Mouse (Mus musculus): ENCODE measurements at regions not wholly inside any gene's neighbourhood (a gene's known extent, or its start where the extent isn't known, plus 50 kb on each side); places are given as distances from the start of the nearest gene placed in this dataset.

DNA sequence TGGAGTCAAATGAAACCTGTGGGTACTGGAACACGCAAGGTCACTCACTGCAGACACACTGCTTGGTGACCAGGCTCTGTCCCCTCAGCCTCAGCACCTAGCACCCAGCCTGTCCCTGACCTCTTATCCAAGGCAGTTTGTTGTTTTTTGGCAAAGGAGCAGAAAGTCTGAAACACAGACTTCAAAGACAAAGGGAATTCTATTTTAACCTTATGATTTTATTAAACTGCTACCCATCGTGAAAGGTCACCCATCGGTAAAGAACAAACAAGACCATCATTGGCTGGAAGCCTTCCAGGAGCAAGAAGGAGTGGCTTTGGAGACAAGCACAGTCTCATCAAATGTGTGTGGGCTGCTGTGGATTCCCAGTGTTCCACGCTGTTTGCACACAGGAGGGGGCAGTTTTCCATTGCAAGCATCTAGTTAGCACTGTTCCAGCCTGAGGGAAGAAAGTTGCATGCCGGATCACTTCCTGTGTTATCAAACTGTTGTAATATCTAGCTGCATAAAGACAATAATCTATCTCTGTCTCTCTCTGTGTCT, 120.6 kb upstream of the Rpl34 start:
- no peak for ATAC-seq (replicated peaks; ENCODE audit: low FRiP score)
- Histone ChIP-seq H3K36me3 (ENCODE audit: control insufficient read depth, insufficient read depth, low read length) (no peaks in the 10 kb centered on the region), H3K27me3 (replicated peaks; ENCODE audit: control insufficient read depth, insufficient read depth, low read length) (no peaks in the 10 kb centered on the region), H3K9ac (ENCODE audit: low read depth, low read length) (no peak overlapping the region), H3K4me3 (ENCODE audit: low read depth, low read length) (no peak overlapping the region), H3K4me2 (no peak overlapping the region), H3K27ac (ENCODE audit: low read depth, low read length) (no peak overlapping the region), H3K4me1 (replicated peaks; ENCODE audit: control insufficient read depth, insufficient read depth, low read length) (no peaks in the 10 kb centered on the region), H3K9me3 (ENCODE audit: control insufficient read depth, low read length) (no peaks in the 10 kb centered on the region)
- WGBS = 69% methylated on average over 5 of the region's 5 CpGs
- DNase-seq (ENCODE audit: low spot score) = no peak

DNA sequence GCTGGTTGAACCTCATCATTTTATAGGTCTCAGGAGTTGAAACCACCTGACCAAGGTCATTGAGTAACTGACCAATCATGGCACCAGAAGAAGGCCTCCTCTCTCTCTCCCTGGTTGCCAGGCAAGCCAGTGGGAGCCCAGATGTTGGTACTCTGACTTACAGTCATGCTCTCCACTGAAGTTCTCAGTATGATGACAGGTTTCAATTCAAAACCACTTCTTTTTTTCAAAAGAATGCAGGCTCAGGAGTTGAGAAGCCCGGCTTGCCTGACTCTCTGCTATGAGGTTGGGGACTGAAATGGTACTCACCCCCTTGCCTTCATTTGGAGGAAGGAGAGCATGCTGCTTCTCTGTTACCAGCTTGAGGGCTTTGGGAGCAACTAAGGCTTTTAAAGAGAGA, 111.6 kb upstream of the Rpl34 start:
- H3K27ac ChIP-seq (ENCODE audit: low read depth, low read length) = no peak overlapping the region
- H3K36me3 ChIP-seq (ENCODE audit: control insufficient read depth, insufficient read depth, low read length) = no peaks in the 10 kb centered on the region
- H3K4me3 ChIP-seq (ENCODE audit: low read depth, low read length) = no peak overlapping the region
- WGBS = 68% methylated on average over 1 of the region's 1 CpGs
- H3K4me1 ChIP-seq (replicated peaks; ENCODE audit: control insufficient read depth, insufficient read depth, low read length) = no peaks in the 10 kb centered on the region
- DNase-seq (ENCODE audit: low spot score) = no peak
- no peak for ATAC-seq (replicated peaks; ENCODE audit: low FRiP score)
- H3K4me2 ChIP-seq = no peak overlapping the region
- H3K27me3 ChIP-seq (replicated peaks; ENCODE audit: control insufficient read depth, insufficient read depth, low read length) = no peaks in the 10 kb centered on the region
- no peak overlapping the region for H3K9ac ChIP-seq (ENCODE audit: low read depth, low read length)
- H3K9me3 ChIP-seq (ENCODE audit: control insufficient read depth, low read length) = no peaks in the 10 kb centered on the region

DNA sequence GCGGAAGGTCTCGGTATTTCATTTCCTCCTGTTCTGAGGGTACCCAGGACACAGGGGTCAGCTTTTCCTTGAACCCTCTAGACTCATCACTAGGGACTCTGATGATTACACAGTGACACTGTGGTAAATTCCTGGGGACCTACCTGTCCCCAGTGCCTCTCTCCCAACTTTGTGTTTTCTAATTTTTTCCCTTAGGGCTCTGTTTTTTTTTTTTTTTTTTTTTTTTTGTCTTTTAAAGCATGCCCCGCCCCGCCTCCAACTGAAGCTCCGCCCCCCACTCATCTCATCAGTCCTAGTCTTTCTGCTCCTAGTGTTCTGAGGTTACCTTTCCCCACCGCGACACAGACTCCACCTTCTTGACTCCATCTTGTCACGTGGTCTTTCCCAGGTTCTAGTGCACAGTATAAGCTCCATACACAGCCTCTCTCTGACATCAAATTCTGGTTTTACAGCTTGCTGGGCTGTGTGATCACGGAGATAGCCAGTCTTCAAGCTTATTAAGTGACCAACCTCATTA, 109.8 kb upstream of the Rpl34 start:
- 76% methylated on average over 9 of the region's 9 CpGs for WGBS
- no peaks in the 10 kb centered on the region for H3K9me3 ChIP-seq (ENCODE audit: control insufficient read depth, low read length)

DNA sequence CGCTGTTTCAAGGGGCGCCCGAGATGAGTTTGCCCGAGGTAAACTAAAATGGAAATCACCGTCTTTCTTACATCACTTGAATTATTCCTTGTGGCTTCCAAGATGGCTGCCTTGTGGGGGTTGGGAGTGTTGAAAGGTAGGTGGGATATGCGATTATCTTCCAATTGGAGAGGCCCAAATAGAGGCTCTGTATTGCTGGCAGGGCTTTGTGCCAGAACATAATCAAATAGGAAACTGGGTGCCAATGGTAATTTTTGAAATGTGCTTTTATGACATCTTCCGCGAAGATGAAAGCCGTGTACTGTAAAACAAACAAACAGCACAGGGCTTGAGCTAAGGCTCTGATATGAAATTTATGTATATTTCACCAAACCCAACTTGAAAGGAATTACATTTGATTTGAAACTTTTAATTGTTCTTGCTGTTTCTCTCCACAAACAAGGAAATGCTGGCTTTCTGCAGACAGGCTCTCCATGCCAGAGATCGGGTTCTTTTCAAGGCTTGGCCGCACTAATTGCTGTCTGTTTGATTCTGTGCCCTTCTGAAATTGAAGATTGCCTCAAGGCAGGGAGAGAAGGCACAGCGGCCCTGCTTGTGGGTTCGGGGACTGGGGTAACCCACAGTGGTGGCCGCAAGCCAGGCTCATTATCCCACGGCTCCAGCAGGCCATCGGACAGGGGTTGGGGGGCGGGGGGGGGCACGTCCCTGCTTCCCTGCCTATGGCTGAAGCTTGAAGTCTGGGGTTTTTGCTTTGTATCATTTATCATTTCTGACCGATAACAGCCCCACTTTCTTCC, 108.6 kb upstream of the Rpl34 start:
- H3K9ac ChIP-seq (ENCODE audit: low read depth, low read length) = no peak overlapping the region
- no peaks in the 10 kb centered on the region for H3K36me3 ChIP-seq (ENCODE audit: control insufficient read depth, insufficient read depth, low read length)
- no peak overlapping the region for H3K4me2 ChIP-seq
- ATAC-seq (replicated peaks; ENCODE audit: low FRiP score) = no peak
- H3K9me3 ChIP-seq (ENCODE audit: control insufficient read depth, low read length) = no peaks in the 10 kb centered on the region
- WGBS = 87% methylated on average over 19 of the region's 19 CpGs
- H3K4me3 ChIP-seq (ENCODE audit: low read depth, low read length) = no peak overlapping the region
- H3K27me3 ChIP-seq (replicated peaks; ENCODE audit: control insufficient read depth, insufficient read depth, low read length) = no peaks in the 10 kb centered on the region
- no peak overlapping the region for H3K27ac ChIP-seq (ENCODE audit: low read depth, low read length)
- no peak for DNase-seq (ENCODE audit: low spot score)
- no peaks in the 10 kb centered on the region for H3K4me1 ChIP-seq (replicated peaks; ENCODE audit: control insufficient read depth, insufficient read depth, low read length)

More for the DNA sequence above, 109.8 kb upstream of the Rpl34 start:
- Histone ChIP-seq H3K4me2 (no peak overlapping the region), H3K27me3 (replicated peaks; ENCODE audit: control insufficient read depth, insufficient read depth, low read length) (no peaks in the 10 kb centered on the region), H3K4me3 (ENCODE audit: low read depth, low read length) (no peak overlapping the region), H3K27ac (ENCODE audit: low read depth, low read length) (no peak overlapping the region), H3K9ac (ENCODE audit: low read depth, low read length) (no peak overlapping the region), H3K36me3 (ENCODE audit: control insufficient read depth, insufficient read depth, low read length) (no peaks in the 10 kb centered on the region), H3K4me1 (replicated peaks; ENCODE audit: control insufficient read depth, insufficient read depth, low read length) (no peaks in the 10 kb centered on the region)
- DNase-seq (ENCODE audit: low spot score) (no peak), ATAC-seq (replicated peaks; ENCODE audit: low FRiP score) (no peak)

DNA sequence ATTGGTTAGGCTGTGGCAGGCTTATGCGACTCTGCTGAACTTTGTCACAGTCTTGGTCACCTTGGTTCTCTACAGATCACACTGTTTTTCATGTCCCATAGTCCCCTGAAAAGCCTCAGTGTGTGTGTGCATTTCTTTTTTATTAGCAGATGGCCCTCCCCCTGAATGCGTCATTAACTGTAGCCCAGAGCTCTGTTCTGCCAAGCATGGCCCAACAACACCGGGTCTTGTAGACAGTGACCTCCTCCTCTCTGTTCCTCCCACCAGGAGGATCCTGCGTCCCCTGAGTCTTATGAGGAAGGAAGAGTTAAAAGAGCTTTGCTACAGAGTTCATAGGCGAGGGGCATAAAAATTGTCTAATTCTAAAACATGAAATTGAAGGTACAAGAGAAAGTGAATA, 103.5 kb upstream of the Rpl34 start:
- Histone ChIP-seq H3K9ac (ENCODE audit: low read depth, low read length) (no peak overlapping the region), H3K4me3 (ENCODE audit: low read depth, low read length) (no peak overlapping the region), H3K27me3 (replicated peaks; ENCODE audit: control insufficient read depth, insufficient read depth, low read length) (no peaks in the 10 kb centered on the region), H3K4me1 (replicated peaks; ENCODE audit: control insufficient read depth, insufficient read depth, low read length) (no peaks in the 10 kb centered on the region), H3K4me2 (no peak overlapping the region), H3K27ac (ENCODE audit: low read depth, low read length) (no peak overlapping the region), H3K9me3 (ENCODE audit: control insufficient read depth, low read length) (no peaks in the 10 kb centered on the region), H3K36me3 (ENCODE audit: control insufficient read depth, insufficient read depth, low read length) (no peaks in the 10 kb centered on the region)
- DNase-seq (ENCODE audit: low spot score) (no peak), ATAC-seq (replicated peaks; ENCODE audit: low FRiP score) (no peak)
- 75% methylated on average over 5 of the region's 5 CpGs for WGBS

DNA sequence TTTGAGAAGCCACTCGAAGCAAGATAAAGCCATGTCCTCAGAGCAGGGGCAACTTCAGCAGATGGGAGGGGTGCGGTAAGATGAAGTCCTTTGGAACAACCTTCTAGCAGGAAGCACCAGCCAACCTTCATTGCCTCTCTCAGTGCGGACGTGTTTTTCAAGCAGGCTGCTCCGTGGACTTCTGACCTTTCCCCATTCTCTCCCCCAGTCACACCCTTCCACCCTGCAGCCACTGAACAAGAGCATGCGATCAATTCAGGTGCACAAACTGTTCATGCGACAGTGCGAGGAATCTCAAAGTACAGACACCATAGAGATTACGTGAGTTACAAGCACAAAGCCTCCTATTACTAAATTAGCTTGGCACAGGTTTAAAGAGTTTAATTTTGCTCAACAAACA, 102.9 kb upstream of the Rpl34 start:
- Histone ChIP-seq H3K36me3 (ENCODE audit: control insufficient read depth, insufficient read depth, low read length) (no peaks in the 10 kb centered on the region), H3K4me1 (replicated peaks; ENCODE audit: control insufficient read depth, insufficient read depth, low read length) (no peaks in the 10 kb centered on the region), H3K27ac (ENCODE audit: low read depth, low read length) (no peak overlapping the region), H3K27me3 (replicated peaks; ENCODE audit: control insufficient read depth, insufficient read depth, low read length) (no peaks in the 10 kb centered on the region), H3K4me2 (no peak overlapping the region), H3K9ac (ENCODE audit: low read depth, low read length) (no peak overlapping the region), H3K4me3 (ENCODE audit: low read depth, low read length) (no peak overlapping the region), H3K9me3 (ENCODE audit: control insufficient read depth, low read length) (no peaks in the 10 kb centered on the region)
- DNase-seq (ENCODE audit: low spot score) = no peak
- 68% methylated on average over 9 of the region's 9 CpGs for WGBS
- no peak; the same call in 1 of the 2 replicates for ATAC-seq (replicated peaks; ENCODE audit: low FRiP score)

DNA sequence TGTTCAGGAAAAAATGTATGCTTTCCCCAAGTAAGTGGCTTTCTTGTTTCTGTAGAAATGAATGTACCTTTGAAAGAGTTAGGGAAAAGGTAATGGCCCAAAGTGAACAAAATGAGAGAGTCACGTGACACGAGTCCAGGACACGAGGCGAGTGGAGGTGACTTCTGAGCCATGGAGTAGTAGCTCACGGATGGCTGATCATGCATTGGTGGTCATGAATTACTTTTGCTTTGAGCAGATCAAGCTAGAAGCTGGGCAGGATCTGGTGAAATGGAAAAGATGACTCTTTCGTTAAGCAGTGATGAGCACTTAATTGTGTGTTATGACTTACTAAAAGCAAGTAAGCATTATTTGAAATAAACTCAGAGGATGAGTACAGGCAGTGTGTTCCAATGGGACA, 101.6 kb upstream of the Rpl34 start:
- ATAC-seq (replicated peaks; ENCODE audit: low FRiP score) (no peak), DNase-seq (ENCODE audit: low spot score) (no peak)
- Histone ChIP-seq H3K27me3 (replicated peaks; ENCODE audit: control insufficient read depth, insufficient read depth, low read length) (no peaks in the 10 kb centered on the region), H3K4me1 (replicated peaks; ENCODE audit: control insufficient read depth, insufficient read depth, low read length) (no peaks in the 10 kb centered on the region), H3K4me3 (ENCODE audit: low read depth, low read length) (no peak overlapping the region), H3K36me3 (ENCODE audit: control insufficient read depth, insufficient read depth, low read length) (no peaks in the 10 kb centered on the region), H3K9ac (ENCODE audit: low read depth, low read length) (no peak overlapping the region), H3K9me3 (ENCODE audit: control insufficient read depth, low read length) (no peaks in the 10 kb centered on the region), H3K27ac (ENCODE audit: low read depth, low read length) (no peak overlapping the region), H3K4me2 (no peak overlapping the region)
- 85% methylated on average over 6 of the region's 6 CpGs for WGBS

DNA sequence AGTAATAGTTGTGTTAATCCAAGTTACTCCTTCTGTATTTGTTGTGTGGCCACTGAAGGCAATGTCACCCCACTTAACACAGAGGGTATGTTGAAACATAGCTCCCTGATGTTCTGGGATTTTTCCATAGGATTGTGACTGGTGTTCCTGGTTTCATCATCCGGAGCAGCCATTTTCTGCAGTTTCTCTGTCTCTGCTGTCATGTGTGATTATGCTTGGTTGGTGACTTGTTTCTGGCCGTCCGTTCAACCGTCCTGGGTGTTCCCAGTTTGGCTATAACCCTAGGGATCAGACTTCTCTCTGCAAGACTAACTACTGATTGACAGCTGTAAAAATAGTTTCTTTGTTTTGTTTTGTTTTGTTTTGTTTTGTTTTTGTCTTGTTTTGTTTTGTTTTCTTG, 98.1 kb upstream of the Rpl34 start:
- H3K27me3 ChIP-seq (replicated peaks; ENCODE audit: control insufficient read depth, insufficient read depth, low read length) = no peaks in the 10 kb centered on the region
- ATAC-seq (replicated peaks; ENCODE audit: low FRiP score) = no peak
- no peak overlapping the region for H3K4me3 ChIP-seq (ENCODE audit: low read depth, low read length)
- 80% methylated on average over 4 of the region's 4 CpGs for WGBS
- no peaks in the 10 kb centered on the region for H3K4me1 ChIP-seq (replicated peaks; ENCODE audit: control insufficient read depth, insufficient read depth, low read length)
- no peak overlapping the region for H3K27ac ChIP-seq (ENCODE audit: low read depth, low read length)
- no peak for DNase-seq (ENCODE audit: low spot score)
- no peak overlapping the region for H3K4me2 ChIP-seq
- no peaks in the 10 kb centered on the region for H3K9me3 ChIP-seq (ENCODE audit: control insufficient read depth, low read length)
- H3K36me3 ChIP-seq (ENCODE audit: control insufficient read depth, insufficient read depth, low read length) = no peaks in the 10 kb centered on the region
- no peak overlapping the region for H3K9ac ChIP-seq (ENCODE audit: low read depth, low read length)

DNA sequence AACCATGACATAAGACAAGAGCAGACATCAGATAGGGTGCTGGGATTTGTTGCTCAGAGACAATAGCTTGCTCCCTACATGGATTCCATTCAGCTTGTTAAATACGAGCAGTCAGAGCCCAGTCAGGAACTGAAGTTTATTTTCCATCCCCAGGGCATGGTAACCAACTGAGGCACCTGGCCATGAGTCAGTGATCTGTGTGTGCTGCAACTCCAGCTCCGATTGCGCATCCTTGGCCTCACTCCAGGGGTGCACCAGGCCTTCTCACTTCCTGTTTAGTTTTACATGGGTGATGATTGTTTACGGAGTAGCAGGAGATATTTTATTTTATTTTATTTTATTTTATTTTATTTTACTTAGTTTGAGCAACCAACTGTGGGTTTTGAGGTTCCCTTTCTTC, 97.7 kb upstream of the Rpl34 start:
- no peak overlapping the region for H3K9ac ChIP-seq (ENCODE audit: low read depth, low read length)
- 87% methylated on average over 4 of the region's 4 CpGs for WGBS
- no peak overlapping the region for H3K27ac ChIP-seq (ENCODE audit: low read depth, low read length)
- no peaks in the 10 kb centered on the region for H3K27me3 ChIP-seq (replicated peaks; ENCODE audit: control insufficient read depth, insufficient read depth, low read length)
- DNase-seq (ENCODE audit: low spot score) = no peak
- H3K4me1 ChIP-seq (replicated peaks; ENCODE audit: control insufficient read depth, insufficient read depth, low read length) = no peaks in the 10 kb centered on the region
- H3K36me3 ChIP-seq (ENCODE audit: control insufficient read depth, insufficient read depth, low read length) = no peaks in the 10 kb centered on the region
- H3K9me3 ChIP-seq (ENCODE audit: control insufficient read depth, low read length) = no peaks in the 10 kb centered on the region
- H3K4me3 ChIP-seq (ENCODE audit: low read depth, low read length) = no peak overlapping the region
- no peak overlapping the region for H3K4me2 ChIP-seq
- no peak for ATAC-seq (replicated peaks; ENCODE audit: low FRiP score)

All from liver, embryonic 11.5 days (tissue).